Mouse (Mus musculus): ENCODE data around the gene Grpel1.
A peak's percentile ranks its signal among the peaks of the same experiment; 100 is the strongest.

Gene Grpel1

GRCm38 (mm10) chr5:36464709-36465661, at the start of gene Grpel1:
Gene Grpel1, plus strand, starts transcription at chr5:36464998.
- DNase-seq (ENCODE audit: low read depth), result peak; percentile 100

DNA sequence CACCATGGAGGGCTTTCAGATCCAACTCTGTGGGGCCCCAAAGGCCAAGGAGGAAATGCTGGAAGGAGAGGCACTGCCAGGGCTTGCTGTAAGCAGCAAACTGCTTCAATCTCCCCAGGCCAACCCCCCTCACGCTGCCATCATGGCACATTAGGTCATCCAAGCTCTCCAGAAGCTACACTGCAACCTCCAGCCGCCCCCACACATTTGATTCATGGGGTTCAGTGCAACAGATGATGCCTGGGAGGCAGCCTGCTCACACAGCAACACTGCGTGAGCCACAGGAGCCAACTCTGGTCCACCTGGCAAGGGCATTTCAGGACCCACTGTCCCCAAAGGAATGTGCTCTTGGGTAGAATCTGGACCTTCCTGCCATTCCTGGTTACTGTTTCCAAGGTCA, 44.9 kb upstream of the Grpel1 start:
- DNase-seq (ENCODE audit: low read depth), result no peak

DNA sequence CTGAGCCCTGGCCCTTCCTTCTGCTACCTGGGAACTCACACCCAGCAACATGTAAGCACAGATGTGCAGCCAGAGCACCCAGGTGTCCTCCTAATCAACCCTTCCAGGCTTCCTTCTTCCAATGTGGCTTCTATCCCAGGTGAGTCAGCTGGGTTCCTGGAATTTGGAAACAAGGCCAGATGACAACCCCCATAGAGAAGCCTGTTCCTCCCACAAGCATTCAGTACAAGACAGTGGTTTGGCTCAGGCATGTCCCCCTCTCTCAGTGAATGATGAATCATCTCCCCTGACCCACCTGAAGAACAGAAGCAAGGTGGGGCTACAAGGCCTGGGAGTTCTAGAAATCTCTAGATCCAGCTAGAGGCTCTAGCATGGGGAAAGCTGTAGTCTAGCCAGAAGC, 42.1 kb upstream of the Grpel1 start:
- no peak for DNase-seq (ENCODE audit: low read depth)

- no peak for DNase-seq (ENCODE audit: low read depth)
These were observed 40.1 kb upstream of the Grpel1 start for GRCm38 (mm10) chr5:36424676-36425075.

DNA sequence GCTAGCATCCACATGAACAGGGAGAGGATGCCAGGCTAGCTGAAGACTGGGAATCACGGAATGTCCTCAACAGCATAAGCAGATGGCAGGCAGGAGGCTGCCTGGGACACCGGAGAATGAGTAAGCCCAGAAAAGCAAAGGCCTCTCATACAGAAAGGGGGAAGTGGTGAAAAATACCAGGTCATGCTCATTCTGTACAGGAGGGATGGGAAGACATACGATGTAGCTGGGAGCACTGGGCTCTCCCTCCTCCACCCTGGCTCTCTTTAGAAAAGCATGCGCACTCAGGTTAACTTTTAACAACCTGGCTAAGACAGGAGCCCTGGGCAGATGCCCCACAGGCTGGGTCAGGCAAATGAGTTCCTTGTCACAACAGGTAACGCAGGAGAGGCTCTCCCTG, 38.4 kb upstream of the Grpel1 start:
- DNase-seq (ENCODE audit: low read depth), result no peak

DNA sequence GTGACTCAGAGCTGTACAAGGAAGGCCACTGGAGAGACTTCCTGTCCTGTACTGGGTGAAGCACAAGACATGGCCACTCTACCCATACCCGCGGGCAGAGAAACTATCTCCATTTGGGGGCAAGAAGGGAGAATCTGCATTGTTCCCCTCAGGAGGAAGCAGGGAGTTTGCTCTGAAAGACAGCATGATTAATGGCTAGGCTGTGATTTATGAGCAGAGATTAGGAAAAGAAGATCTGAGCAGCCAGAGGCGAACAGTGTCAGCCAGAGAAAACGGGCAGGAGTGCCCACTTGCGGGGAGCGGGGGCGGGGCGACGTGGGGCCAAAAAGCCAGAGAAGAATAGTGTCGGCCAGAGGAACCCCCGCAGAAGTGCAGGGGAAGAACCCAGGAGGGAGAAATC, 37.0 kb upstream of the Grpel1 start:
- no peak for DNase-seq (ENCODE audit: low read depth)

- no peak for DNase-seq (ENCODE audit: low read depth)
These were observed 35.2 kb upstream of the Grpel1 start for GRCm38 (mm10) chr5:36429551-36429950.

- peak; percentile 16 for DNase-seq (ENCODE audit: low read depth)
These were observed 33.1 kb upstream of the Grpel1 start for GRCm38 (mm10) chr5:36431711-36432110.

DNA sequence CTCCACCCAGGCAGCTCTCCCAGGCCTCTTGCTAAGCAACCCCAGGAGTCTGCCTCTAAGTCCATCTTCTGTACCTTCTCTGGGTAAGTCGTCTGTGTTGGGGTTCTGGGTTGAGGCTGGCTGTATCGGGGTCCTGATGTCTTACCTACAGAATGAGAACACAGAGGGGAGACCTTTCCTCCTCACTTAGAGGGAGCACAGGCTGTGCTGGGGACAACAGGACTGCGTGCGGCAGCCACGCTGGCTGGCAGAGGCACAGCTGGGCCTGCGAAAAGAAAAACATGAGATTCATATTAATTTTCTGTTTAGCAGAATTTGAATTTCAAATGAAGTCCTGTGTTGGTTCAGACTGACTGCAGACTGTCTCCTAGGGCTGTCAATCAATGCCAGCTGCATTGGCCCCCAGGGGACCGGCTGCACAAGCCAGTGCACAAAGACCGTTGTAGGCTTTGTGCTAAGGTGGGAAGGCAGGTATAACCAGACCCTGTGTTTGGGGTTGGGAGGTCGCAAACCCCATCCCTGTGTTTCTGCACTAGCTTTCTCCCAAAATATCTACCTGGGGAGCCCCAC, 30.3 kb upstream of the Grpel1 start:
- no peak for DNase-seq (ENCODE audit: low read depth)

- no peak for DNase-seq (ENCODE audit: low read depth)
These were observed 27.9 kb upstream of the Grpel1 start for GRCm38 (mm10) chr5:36436858-36437257.

GRCm38 (mm10) chr5:36440741-36441140, 24.1 kb upstream of the Grpel1 start:
- DNase-seq (ENCODE audit: low read depth), result no peak

DNA sequence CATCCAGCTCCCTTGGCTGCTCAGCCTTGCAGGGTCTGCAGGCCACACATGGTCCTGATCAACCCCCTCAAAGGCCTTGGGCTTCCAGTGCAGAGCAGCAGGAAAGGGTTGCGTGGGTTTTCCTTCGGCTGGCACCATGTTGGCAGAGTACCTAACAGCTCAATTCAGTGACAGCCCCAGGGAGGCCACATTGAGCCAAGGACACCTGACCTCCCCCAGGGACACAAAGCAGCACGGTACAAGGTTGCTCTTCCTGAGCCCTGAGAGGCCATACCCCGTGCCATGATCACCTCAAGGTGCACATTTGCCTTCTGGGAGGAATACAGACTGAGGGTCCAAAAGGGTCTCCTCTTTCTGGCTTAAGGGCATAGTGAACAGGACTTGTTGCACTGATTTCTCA, 20.2 kb upstream of the Grpel1 start:
- no peak for DNase-seq (ENCODE audit: low read depth)

DNA sequence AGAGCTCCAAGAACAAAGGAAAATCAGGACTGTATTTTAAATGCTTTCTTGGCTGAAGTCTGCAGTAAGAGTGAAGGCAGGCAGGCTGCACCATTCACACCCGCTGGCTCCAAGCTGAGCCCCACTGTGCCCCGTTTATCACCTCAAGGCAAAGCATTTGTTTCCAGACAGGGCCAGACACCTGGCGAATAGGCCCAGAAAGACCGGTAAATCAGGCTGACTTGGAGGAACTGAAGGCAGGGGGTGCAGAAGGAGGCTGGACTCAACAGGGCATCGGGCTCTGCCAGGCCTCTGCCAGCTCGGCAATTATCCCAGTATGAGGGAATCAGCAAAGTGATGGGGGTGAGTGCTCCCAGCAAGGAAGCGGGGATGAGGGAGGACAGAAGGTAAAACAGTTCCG, 19.8 kb upstream of the Grpel1 start:
- no peak for DNase-seq (ENCODE audit: low read depth)

- DNase-seq (ENCODE audit: low read depth), result no peak
These were observed 18.5 kb upstream of the Grpel1 start for GRCm38 (mm10) chr5:36446166-36446890.

DNA sequence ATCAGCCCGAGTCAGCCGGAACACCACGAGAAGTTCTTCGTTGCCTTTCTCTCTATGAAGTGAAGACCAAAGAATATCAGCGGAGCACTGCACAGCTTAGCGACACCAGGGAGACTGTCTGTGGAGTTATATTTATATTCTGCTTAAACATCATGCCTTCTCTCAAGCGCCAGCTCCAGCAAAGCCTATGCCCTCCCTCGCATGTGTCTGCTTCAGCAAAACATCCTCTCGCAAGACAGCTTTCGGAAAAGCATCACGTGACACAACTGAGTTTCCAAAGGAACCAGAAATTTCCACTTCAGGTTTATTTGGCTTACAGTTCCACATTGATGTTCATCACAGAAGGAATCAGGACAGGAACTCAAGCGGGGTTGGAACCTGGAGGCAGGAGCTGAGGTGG, 16.9 kb upstream of the Grpel1 start:
- no peak for DNase-seq (ENCODE audit: low read depth)

GRCm38 (mm10) chr5:36449710-36450358, 15.0 kb upstream of the Grpel1 start:
- no peak for DNase-seq (ENCODE audit: low read depth)

DNA sequence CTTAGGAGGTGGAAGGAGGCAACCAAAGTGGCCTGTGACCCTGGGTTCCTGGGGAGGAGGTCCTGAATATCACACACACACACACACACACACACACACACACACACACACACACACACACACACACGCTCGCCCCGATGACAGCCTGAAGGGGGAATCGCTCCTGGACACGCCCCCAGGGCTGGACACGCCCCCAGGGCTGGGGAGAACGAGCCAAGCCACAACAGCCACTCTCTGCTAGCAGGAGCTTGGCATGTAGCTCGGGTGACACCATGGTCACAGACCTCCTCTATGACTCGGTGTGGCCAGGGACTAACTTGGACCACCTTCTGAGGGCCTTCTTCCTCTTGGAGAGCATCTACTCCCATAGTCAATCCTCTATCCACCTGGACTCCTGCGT, 13.7 kb upstream of the Grpel1 start:
- peak; percentile 25 for DNase-seq (ENCODE audit: low read depth)

GRCm38 (mm10) chr5:36451872-36452389, 12.9 kb upstream of the Grpel1 start:
- DNase-seq (ENCODE audit: low read depth), result no peak

DNA sequence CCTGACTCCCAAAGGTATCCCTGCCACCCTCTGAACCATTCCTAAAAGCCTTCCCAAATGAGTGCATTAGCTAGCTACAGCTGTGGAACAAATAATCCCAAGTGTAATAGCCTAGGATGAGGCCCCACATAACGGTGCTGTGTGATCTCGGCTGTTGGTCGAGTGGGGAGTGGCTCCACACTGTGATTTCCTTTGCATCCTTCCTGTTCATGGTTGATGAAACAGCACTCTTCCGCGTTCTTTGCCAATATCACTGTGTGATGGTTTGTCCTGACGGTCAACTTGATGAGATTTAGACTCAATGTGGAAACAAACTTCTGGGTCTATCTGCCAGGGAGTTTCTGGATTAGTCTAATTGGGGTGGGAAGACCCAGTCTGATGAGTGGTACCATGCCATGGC, 12.0 kb upstream of the Grpel1 start:
- DNase-seq (ENCODE audit: low read depth), result no peak

- DNase-seq (ENCODE audit: low read depth), result no peak
These were observed 7.1 kb upstream of the Grpel1 start for GRCm38 (mm10) chr5:36457706-36458105.

GRCm38 (mm10) chr5:36458926-36459325, 5.9 kb upstream of the Grpel1 start:
- peak; percentile 62 for DNase-seq (ENCODE audit: low read depth)

- DNase-seq (ENCODE audit: low read depth), result no peak
These were observed 4.1 kb upstream of the Grpel1 start for GRCm38 (mm10) chr5:36460712-36461111.

Data from 416B (cell line).